Mouse (Mus musculus): ENCODE data around the gene Nat8f5. TPM values are rescaled to one million over a fixed set of nuclear protein-coding genes. Genes with fewer than 3 reads are reported as not detected.
"Not testable (repeated sequence)": the region's sequence is repeated elsewhere in the genome, so short reads cannot be mapped to it uniquely, and the experiment has no call there.

The Nat8f5 gene
- polyA plus RNA-seq, 1 experiment from 2014 or later = 0.25 TPM

DNA sequence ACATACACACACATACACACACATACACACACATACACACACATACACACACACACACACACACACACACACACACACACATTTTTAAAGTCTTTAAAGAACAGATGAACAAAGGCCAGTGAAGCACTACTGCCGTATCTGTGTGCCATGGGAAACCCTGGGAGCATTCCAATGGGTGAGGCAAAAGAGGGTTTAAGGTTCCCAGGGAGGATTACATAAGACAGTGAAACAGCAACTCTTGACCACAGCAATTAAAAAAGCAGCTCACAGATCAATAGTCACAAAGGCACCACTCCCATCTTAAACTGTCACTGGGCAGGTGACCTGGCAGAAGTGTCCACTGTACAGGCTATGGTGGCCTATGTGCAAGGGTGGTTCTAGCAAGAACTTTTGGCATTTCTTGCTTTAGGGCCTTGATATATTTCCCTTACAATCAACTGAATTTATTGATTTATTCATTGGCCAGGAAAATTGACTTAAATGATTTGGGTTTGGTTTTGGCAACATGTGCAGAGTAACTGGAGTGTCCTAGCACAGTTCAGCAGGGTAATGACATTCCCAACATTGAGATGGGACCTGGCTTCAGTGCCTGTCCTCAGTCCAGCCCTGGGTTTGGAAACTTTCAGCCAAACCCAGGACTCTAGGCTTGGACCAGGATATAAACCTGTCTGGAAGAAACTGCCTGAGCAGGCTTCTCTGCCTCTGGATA lies 2.8 kb upstream of the Nat8f5 start:
- Histone ChIP-seq H3K4me1 (ENCODE audit: control insufficient read depth, insufficient read depth, low read length) (no peaks in the 10 kb centered on the region), H3K4me3 (ENCODE audit: low read depth, low read length) (no peak overlapping the region), H3K27me3 (ENCODE audit: control insufficient read depth, insufficient read depth, low read depth, low read length) (no peaks in the 10 kb centered on the region), H3K9ac (ENCODE audit: low read depth, low read length) (no peak overlapping the region), H3K27ac (ENCODE audit: low read length) (no peak overlapping the region), H3K4me2 (ENCODE audit: low read length) (no peak overlapping the region), H3K9me3 (replicated peaks; ENCODE audit: control insufficient read depth, low read length, poor library complexity, severe bottlenecking) (no peaks in the 10 kb centered on the region), H3K36me3 (ENCODE audit: control insufficient read depth, insufficient read depth, low read length) (no peaks in the 10 kb centered on the region)
- ATAC-seq = no peak
- WGBS = 92% methylated on average over 1 of the region's 1 CpGs

DNA sequence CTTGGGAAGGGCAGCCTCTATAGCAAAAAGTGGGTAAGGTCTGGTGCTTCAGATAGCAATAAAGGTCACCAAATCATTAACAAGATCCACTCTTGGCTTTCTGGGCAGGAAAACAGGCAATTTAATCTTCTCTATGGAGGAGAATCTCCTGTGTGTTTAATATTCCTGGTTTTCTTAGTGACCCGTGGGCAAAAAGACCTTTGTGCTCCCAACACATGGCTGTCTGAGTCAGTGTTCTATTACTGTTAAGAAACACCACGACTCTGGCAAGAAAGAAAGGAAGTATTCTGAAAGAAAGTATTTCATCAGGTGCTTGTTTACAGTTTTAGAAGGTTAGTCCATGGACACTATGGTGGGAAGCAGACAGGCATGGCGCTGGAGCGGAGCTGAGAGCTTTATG lies 1.5 kb upstream of the Nat8f5 start:
- no peak for ATAC-seq
- H3K27me3 ChIP-seq (ENCODE audit: control insufficient read depth, insufficient read depth, low read depth, low read length) = no peaks in the 10 kb centered on the region
- no peak overlapping the region for H3K4me3 ChIP-seq (ENCODE audit: low read depth, low read length)
- WGBS = 88% methylated on average over 4 of the region's 4 CpGs
- H3K36me3 ChIP-seq (ENCODE audit: control insufficient read depth, insufficient read depth, low read length) = no peaks in the 10 kb centered on the region
- H3K4me1 ChIP-seq (ENCODE audit: control insufficient read depth, insufficient read depth, low read length) = no peaks in the 10 kb centered on the region
- no peak overlapping the region for H3K9ac ChIP-seq (ENCODE audit: low read depth, low read length)
- no peak overlapping the region for H3K27ac ChIP-seq (ENCODE audit: low read length)
- no peak overlapping the region for H3K4me2 ChIP-seq (ENCODE audit: low read length)
- H3K9me3 ChIP-seq (replicated peaks; ENCODE audit: control insufficient read depth, low read length, poor library complexity, severe bottlenecking) = no peaks in the 10 kb centered on the region

DNA sequence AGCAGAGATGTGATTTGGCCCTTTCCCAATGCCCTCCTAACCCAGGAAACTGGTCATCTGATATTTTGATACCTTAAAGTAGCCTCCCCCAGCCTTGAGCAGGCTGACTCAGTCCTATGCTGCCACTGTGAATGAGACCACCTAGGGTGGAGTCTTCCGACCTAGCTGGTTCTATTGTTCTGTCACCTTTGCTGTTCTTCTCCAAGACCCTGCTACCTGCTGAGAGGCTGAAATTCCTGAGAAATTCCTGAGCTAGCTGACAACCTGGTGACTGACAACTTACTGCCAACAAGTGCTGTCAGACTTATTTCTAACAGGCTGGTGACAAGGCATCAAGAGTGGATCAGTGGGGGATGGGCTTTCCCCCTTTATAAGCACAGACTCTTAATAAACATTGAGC lies 2.4 kb downstream of the Nat8f5 start:
- no peak overlapping the region for H3K4me2 ChIP-seq (ENCODE audit: low read length)
- no peaks in the 10 kb centered on the region for H3K36me3 ChIP-seq (ENCODE audit: control insufficient read depth, insufficient read depth, low read length)
- H3K27ac ChIP-seq (ENCODE audit: low read length) = no peak overlapping the region
- no peaks in the 10 kb centered on the region for H3K9me3 ChIP-seq (replicated peaks; ENCODE audit: control insufficient read depth, low read length, poor library complexity, severe bottlenecking)
- no peak for ATAC-seq
- WGBS = 19% methylated on average over 1 of the region's 1 CpGs
- H3K4me1 ChIP-seq (ENCODE audit: control insufficient read depth, insufficient read depth, low read length) = no peaks in the 10 kb centered on the region
- no peaks in the 10 kb centered on the region for H3K27me3 ChIP-seq (ENCODE audit: control insufficient read depth, insufficient read depth, low read depth, low read length)
- no peak overlapping the region for H3K9ac ChIP-seq (ENCODE audit: low read depth, low read length)
- H3K4me3 ChIP-seq (ENCODE audit: low read depth, low read length) = no peak overlapping the region

- Histone ChIP-seq H3K4me1 (ENCODE audit: control insufficient read depth, insufficient read depth, low read length) (no peaks in the 10 kb centered on the region), H3K4me3 (ENCODE audit: low read depth, low read length) (no peak overlapping the region), H3K36me3 (ENCODE audit: control insufficient read depth, insufficient read depth, low read length) (no peaks in the 10 kb centered on the region), H3K27me3 (ENCODE audit: control insufficient read depth, insufficient read depth, low read depth, low read length) (no peaks in the 10 kb centered on the region), H3K9me3 (replicated peaks; ENCODE audit: control insufficient read depth, low read length, poor library complexity, severe bottlenecking) (no peaks in the 10 kb centered on the region), H3K27ac (ENCODE audit: low read length) (no peak overlapping the region), H3K4me2 (ENCODE audit: low read length) (no peak overlapping the region), H3K9ac (ENCODE audit: low read depth, low read length) (no peak overlapping the region)
- WGBS = 92% methylated on average over 2 of the region's 2 CpGs
- ATAC-seq = no peak
These were observed 7.4 kb downstream of the Nat8f5 start for GRCm38 (mm10) chr6:85813339-85813738.

GRCm38 (mm10) chr6:85810942-85811537 lies 9.7 kb downstream of the Nat8f5 start:
- not testable (repeated sequence) for H3K27me3 ChIP-seq (ENCODE audit: control insufficient read depth, insufficient read depth, low read depth, low read length); H3K27ac ChIP-seq (ENCODE audit: low read length); H3K36me3 ChIP-seq (ENCODE audit: control insufficient read depth, insufficient read depth, low read length); H3K9me3 ChIP-seq (replicated peaks; ENCODE audit: control insufficient read depth, low read length, poor library complexity, severe bottlenecking); H3K4me3 ChIP-seq (ENCODE audit: low read depth, low read length); H3K4me1 ChIP-seq (ENCODE audit: control insufficient read depth, insufficient read depth, low read length); ATAC-seq; H3K9ac ChIP-seq (ENCODE audit: low read depth, low read length); H3K4me2 ChIP-seq (ENCODE audit: low read length)
- WGBS = 78% methylated on average over 2 of the region's 3 CpGs

DNA sequence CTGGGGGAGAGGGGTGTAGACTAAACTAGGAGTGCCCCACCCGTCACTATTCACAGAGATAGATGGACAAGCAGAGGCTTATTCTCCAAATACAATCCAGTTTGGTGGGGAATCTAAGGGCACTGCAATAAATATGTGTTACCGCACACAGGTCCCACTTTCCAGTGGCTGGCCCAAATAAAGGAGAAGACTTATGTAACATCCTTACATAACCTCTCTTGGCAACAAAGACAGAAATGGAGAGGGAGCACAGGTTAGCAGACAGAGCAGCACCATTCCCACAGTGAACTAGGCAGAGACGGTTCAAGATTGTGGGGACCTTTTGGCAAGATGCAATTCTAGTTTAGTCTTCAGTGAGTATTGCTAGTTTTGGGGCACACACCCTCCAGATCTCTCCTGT lies 10.3 kb downstream of the Nat8f5 start:
- not testable (repeated sequence) for H3K4me2 ChIP-seq (ENCODE audit: low read length); H3K4me1 ChIP-seq (ENCODE audit: control insufficient read depth, insufficient read depth, low read length); H3K27ac ChIP-seq (ENCODE audit: low read length); H3K9me3 ChIP-seq (replicated peaks; ENCODE audit: control insufficient read depth, low read length, poor library complexity, severe bottlenecking); H3K27me3 ChIP-seq (ENCODE audit: control insufficient read depth, insufficient read depth, low read depth, low read length); H3K9ac ChIP-seq (ENCODE audit: low read depth, low read length); H3K36me3 ChIP-seq (ENCODE audit: control insufficient read depth, insufficient read depth, low read length); ATAC-seq; H3K4me3 ChIP-seq (ENCODE audit: low read depth, low read length)
- WGBS = 95% methylated on average over 2 of the region's 3 CpGs

DNA sequence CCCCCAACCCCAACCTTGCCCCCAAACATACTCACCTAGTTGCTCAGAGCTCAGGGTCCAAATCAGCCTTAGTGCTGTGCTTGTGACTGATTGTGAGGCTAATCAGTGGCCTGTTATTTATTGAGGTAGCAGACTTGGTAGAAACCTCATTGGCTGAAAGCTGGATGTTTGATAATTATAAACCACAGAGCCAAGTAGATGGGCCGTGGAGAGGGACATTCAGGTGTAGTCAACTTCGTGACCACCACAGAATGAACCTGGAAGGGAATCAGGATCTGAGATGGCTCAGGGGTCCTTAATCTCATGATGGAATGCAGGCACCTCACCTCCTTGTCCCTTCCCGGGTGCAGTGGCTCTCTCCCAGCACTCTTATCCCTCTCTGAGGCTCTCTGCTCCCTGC lies 11.0 kb downstream of the Nat8f5 start:
- H3K4me1 ChIP-seq (ENCODE audit: control insufficient read depth, insufficient read depth, low read length); H3K4me3 ChIP-seq (ENCODE audit: low read depth, low read length); H3K4me2 ChIP-seq (ENCODE audit: low read length); H3K27ac ChIP-seq (ENCODE audit: low read length); H3K9me3 ChIP-seq (replicated peaks; ENCODE audit: control insufficient read depth, low read length, poor library complexity, severe bottlenecking); ATAC-seq; H3K9ac ChIP-seq (ENCODE audit: low read depth, low read length); H3K27me3 ChIP-seq (ENCODE audit: control insufficient read depth, insufficient read depth, low read depth, low read length); H3K36me3 ChIP-seq (ENCODE audit: control insufficient read depth, insufficient read depth, low read length): not testable (repeated sequence)
- WGBS = 80% methylated on average over 2 of the region's 3 CpGs

DNA sequence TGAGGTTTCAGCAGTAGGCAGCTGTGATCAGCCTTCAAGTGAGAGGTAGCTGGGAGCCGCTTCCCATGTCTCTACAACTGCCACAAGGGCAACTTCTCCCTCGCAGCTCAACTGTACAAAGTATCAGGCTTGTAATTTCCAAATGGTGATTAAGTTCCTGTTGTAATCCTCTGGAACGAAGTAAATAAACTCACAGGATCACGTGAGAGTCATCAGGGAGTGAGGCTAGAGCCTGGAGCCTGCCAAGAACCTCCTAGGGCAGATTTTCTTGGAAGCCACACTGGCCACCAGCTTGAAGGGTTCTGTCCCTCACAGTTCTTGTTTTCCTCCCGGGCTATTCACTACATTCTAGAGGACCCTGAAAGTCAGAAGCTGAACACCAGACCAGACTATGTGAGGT lies 17.6 kb downstream of the Nat8f5 start:
- ATAC-seq; H3K4me2 ChIP-seq (ENCODE audit: low read length); H3K4me1 ChIP-seq (ENCODE audit: control insufficient read depth, insufficient read depth, low read length); H3K27ac ChIP-seq (ENCODE audit: low read length); H3K36me3 ChIP-seq (ENCODE audit: control insufficient read depth, insufficient read depth, low read length); H3K9me3 ChIP-seq (replicated peaks; ENCODE audit: control insufficient read depth, low read length, poor library complexity, severe bottlenecking); H3K27me3 ChIP-seq (ENCODE audit: control insufficient read depth, insufficient read depth, low read depth, low read length); H3K4me3 ChIP-seq (ENCODE audit: low read depth, low read length); H3K9ac ChIP-seq (ENCODE audit: low read depth, low read length): not testable (repeated sequence)
- 66% methylated on average over 5 of the region's 5 CpGs for WGBS

All from midbrain, embryonic 16.5 days (tissue).